Mouse (Mus musculus) common myeloid progenitor, adult 5-6 weeks (primary cell): ENCODE data around the gene Ccdc40. TPM values are rescaled to one million over a fixed set of nuclear protein-coding genes. Genes with fewer than 3 reads are reported as not detected.
A peak's percentile ranks its signal among the peaks of the same experiment; 100 is the strongest.

Experiments
- ATAC-seq: replicated peaks from 2 replicates; pipeline ENCODE4 v1.8.0; 2016; ENCODE audit warnings: low read depth, mild to moderate bottlenecking, moderate TSS enrichment, inconsistent platforms; ENCODE audit not compliant: poor library complexity, severe bottlenecking
- total RNA-seq: library from RNA; stranded (forward); fragments of 200-1000, 187-1606 nt; gene quantifications from 2 replicates; pipeline ENCODE4 v1.2.3, GENCODE M21; 2017

The Ccdc40 gene
- total RNA-seq, 1 experiment from 2014 or later, result 24.3 TPM

- peak; percentile 72 for ATAC-seq
Observed at GRCm38 (mm10) chr11:119206562-119206961, 21.8 kb upstream of the Ccdc40 start.

GRCm38 (mm10) chr11:119207986-119208385 lies 20.4 kb upstream of the Ccdc40 start:
- no peak for ATAC-seq

DNA sequence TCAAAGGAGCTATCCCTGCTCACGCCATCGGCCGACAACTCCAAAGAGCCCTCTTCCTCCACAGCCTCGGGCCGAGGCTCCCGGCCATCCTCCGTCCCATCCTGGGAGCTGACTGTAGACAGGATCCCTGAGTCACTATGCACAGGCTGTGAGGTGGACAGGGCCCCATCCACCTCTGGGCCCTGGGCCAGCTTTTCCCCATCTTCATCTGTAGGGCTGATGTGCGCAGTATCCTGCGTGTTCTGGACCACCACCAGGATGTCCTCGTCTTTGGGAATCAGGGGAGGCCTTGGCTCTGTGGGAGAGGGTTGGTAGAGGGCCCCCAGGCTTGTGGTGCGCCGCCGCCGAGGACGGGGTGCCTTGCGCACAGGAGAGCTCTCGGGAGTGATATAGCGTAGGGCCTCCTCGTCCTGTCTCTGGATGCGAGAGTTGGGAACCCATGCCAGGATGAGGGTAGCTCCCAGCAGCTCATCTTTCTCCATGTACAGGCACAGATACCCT lies 19.5 kb upstream of the Ccdc40 start:
- ATAC-seq, result no peak

DNA sequence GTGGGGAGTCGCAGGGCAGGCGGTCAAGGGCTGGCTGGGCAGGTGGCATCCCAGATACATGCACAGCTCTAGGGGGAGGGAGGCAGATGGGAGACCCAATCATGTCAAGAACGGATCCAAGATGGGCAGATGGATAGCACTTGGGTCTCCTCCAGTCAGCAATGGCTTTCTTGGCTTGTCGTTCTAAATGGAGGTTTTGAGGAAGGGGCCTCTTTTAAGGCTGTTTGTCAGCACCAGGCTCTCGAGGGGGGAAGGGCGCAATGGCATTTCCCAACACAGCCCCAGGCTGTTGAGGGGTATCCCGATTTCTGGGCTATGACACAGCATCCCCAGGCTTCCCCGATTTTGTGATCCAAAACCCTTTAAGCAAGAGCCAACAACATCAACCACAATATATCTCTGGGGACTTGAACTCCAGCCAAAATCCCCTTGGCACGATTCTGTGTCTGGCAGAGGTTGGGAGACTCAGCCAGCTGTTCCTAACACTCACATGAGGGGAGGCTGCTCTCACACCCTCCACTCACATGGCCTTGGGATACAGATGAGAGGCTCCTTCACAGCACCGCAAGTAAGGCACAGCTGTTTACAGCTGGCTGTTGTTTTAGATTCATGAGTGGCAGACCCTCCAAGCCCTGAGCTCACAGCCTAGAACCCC lies 18.9 kb upstream of the Ccdc40 start:
- ATAC-seq, result no peak

GRCm38 (mm10) chr11:119210321-119211100 lies 17.9 kb upstream of the Ccdc40 start:
- ATAC-seq, result no peak

- ATAC-seq, result no peak
Observed at GRCm38 (mm10) chr11:119211604-119212309, 16.6 kb upstream of the Ccdc40 start.

DNA sequence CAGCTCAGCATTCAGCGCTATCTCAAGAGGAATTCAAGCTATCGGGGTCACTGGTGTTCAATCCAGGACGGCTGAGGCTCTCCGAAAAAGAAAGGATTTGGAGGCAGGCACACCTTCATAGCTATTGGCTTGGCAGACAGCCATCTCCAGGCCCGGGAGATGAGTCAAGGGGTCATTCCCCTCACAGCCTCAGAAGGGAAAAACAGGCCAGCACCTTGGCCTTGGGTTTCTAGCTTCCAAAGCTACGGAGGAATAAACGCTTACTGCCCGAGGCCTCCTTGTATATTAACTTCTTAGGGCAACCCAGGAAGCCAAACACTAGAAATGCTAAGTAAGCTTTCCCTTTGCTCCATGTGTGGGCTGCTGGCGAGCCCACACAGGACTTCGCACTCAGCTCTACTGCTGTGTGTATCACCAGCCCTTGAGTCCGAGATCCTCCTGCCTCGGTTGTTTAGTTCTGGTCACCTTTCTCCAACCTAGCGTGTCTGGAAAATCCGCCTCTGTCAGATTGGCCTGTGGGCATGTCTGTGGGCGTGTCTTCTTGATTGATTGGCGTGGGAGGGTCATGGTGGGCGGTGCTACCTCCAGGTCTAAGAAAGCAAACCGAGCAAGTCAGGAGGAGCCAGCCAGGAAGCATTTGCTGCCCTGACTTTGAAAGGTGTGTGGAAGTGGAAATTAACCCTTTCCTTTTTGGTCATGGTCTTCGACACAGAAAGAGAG lies 15.0 kb upstream of the Ccdc40 start:
- no peak for ATAC-seq

DNA sequence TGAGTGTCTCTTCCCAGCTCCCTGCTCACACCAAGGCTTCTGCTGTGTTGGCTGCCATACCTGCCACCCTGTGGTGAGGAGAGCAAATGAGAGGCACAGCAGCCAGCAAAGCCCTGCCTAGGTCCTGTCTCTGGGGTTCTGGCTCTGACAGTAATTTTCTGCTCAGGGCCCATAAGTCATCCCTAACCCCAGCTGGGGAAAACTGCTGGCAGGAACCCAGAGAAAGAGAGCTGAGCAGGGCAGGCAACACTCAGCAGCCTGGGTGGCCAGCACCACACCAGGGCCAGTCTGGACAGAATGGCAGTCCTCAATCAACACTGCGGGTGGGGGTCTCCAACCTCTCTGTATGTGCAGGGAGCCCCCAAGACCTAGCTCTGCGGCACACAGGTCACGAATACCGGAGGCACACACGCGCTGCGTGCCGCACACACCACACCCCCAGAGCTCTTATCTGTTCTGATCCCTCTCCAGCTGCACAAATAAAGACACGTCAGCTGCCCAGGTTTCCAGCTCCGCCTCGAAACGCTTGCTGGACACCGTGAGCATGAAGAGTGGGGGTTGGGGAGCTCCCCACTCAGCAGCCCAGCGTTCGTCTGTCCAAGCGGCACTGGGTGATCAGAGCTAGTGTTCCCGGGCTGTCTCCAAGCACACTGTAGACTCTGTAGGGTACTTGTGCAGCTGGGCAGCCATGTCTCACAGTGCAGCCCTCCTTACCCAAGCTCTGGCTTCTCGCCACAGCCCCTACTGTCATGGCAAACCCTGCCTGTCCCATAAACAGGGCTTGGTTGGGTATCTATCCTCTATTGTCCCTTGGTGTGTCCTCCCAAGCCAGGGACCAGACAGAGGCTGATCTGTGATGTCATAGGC lies 13.1 kb upstream of the Ccdc40 start:
- ATAC-seq, result peak; percentile 63

GRCm38 (mm10) chr11:119215905-119216507 lies 12.4 kb upstream of the Ccdc40 start:
- peak; percentile 11 for ATAC-seq

- ATAC-seq, result no peak
Observed at GRCm38 (mm10) chr11:119217861-119218260, 10.5 kb upstream of the Ccdc40 start.

DNA sequence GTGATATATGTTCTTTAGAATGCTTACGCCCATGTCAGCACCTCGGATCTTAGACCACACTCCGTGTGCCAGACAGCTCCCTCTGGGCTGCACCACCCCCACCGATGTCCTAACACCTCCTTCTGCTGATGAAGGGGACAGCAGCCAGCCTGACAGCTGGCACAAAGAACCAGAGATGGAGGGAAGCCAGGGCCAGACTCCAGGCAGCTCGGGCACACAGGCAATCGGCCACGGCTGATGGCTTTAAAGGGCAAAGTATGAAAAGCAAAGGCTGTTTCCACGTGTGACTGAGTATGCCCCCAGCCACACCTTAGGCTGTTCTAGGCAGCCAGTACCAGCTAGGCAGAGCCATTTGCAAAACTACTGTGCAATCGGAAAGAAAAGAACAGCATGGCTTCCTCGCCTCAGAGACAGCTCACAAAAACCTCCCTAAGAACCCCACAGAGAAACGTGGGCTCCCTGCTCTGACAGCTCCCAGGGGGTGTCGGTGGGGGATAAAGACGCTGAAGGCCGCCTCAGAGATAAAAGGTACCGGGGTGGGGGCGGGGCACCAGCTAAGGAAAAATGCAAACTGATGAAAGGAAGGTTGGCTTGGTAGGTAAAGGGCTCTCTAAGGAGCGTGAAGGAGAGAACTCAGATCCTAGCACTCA lies 8.4 kb upstream of the Ccdc40 start:
- no peak for ATAC-seq

- no peak for ATAC-seq
Observed at GRCm38 (mm10) chr11:119221812-119222510, 6.4 kb upstream of the Ccdc40 start.

- no peak for ATAC-seq
Observed at GRCm38 (mm10) chr11:119223124-119223890, 5.1 kb upstream of the Ccdc40 start.

DNA sequence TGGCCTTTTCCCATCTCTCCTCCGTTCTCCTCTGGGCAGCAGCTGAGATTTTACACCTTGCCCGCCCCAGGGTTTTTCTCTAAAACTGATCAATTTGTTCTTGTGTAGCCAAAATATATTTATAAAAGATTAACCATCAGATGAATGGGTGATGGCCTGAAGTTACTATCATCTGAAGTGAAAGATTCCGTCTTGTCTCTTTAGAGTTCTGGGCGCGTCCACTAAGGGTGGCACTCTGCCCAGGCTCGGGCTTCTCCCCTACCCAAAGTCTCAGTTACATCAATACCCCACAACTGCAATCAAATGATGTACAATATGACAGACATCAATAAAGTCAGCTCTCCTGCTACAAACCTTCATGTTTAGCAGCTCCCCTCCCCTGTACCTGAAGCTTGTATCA lies 3.4 kb upstream of the Ccdc40 start:
- ATAC-seq, result no peak

- ATAC-seq, result no peak
Observed at GRCm38 (mm10) chr11:119225634-119226033, 2.7 kb upstream of the Ccdc40 start.

DNA sequence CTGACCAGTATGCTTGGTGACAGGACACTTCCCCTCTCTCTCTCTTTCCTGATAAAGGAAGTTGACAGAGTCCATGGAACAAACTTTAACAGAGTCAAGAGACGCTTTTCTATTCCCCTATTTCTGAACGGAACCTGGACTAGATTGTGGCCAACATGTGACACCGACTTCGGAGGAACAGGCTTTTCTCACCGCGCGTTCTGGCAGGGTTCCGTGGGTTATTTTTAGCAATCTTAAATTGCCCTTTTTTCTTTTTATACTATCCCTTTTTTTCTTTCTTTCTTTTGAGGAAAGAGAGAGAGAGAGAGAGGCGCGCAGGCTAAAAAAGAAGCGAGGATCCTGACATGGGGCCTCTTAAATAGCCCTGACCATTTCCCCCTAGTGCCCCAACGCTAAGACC lies 781 bp upstream of the Ccdc40 start:
- no peak for ATAC-seq
